Mouse (Mus musculus) embryonic facial prominence, embryonic 14.5 days (tissue): Measurements from ENCODE around the gene Ugt2b34. TPM values are rescaled to one million over a fixed set of nuclear protein-coding genes. Genes with fewer than 3 reads are reported as not detected.

Source experiments
- ATAC-seq: fragments of 200-750 bp; cut with Nextera tagmentation; 2 replicates; pipeline ENCODE4 v1.8.0; 2017; ENCODE audit warnings: low read depth, moderate number of reproducible peaks, moderate TSS enrichment
- DNase-seq: peaks from one replicate; pipeline ENCODE4 v3.0.0-alpha.2; 2015; ENCODE audit warnings: low spot score
- H3K27ac ChIP-seq: fragments of 300-500 bp; sonication (generic); replicated peaks from 2 replicates; pipeline ENCODE4 v1.5.1; 2014; ENCODE audit warnings: low read depth, mild to moderate bottlenecking, low read length, moderate library complexity
- H3K27me3 ChIP-seq: fragments of 300-500 bp; sonication (generic); replicated peaks from 2 replicates; pipeline ENCODE4 v1.6.1; 2014; ENCODE audit warnings: low read length; ENCODE audit not compliant: control insufficient read depth, insufficient read depth
- H3K36me3 ChIP-seq: fragments of 300-500 bp; sonication (generic); 2 replicates; pipeline ENCODE4 v1.6.1; 2014; ENCODE audit warnings: low read length, mixed read lengths; ENCODE audit not compliant: control insufficient read depth, insufficient read depth
- H3K4me1 ChIP-seq: fragments of 300-500 bp; sonication (generic); 2 replicates; pipeline ENCODE4 v1.6.1; 2014; ENCODE audit warnings: antibody characterized with exemption, low read length; ENCODE audit not compliant: control insufficient read depth, insufficient read depth
- H3K4me2 ChIP-seq: fragments of 300-500 bp; sonication (generic); 2 replicates; pipeline ENCODE4 v1.6.1; 2014; ENCODE audit warnings: low read depth, mild to moderate bottlenecking, low read length, moderate library complexity, mixed read lengths
- H3K4me3 ChIP-seq: fragments of 300-500 bp; sonication (generic); 2 replicates; pipeline ENCODE4 v1.5.1; 2014; ENCODE audit warnings: low read depth, mild to moderate bottlenecking, low read length
- H3K9ac ChIP-seq: fragments of 300-500 bp; sonication (generic); 2 replicates; pipeline ENCODE4 v1.6.1; 2014; ENCODE audit warnings: low read depth, mild to moderate bottlenecking, low read length, moderate library complexity, mixed read lengths
- H3K9me3 ChIP-seq: fragments of 300-500 bp; sonication (generic); 2 replicates; pipeline ENCODE4 v1.6.1; 2016; ENCODE audit warnings: low read length; ENCODE audit not compliant: control insufficient read depth
- WGBS: fragments of 180-500 bp; shearing (Covaris S2); extraction: QIAGEN DNeasy Blood & Tissue Kit; methylation state at CpG from one replicate; pipeline ENCODE4 v1.1.7; 2014; 5-methylcytosine and 5-hydroxymethylcytosine counted together
- polyA plus RNA-seq: library from polyadenylated mRNA; unstranded; fragments of >200 nt; fragmentation: Nextera tagmentation; extraction: Ambion mirVana; gene quantifications from 2 replicates; pipeline ENCODE4 v1.2.1, GENCODE M21; 2014

The Ugt2b34 gene
- polyA plus RNA-seq: 0.04 TPM in 1 of 2 replicates, not detected in the other

DNA sequence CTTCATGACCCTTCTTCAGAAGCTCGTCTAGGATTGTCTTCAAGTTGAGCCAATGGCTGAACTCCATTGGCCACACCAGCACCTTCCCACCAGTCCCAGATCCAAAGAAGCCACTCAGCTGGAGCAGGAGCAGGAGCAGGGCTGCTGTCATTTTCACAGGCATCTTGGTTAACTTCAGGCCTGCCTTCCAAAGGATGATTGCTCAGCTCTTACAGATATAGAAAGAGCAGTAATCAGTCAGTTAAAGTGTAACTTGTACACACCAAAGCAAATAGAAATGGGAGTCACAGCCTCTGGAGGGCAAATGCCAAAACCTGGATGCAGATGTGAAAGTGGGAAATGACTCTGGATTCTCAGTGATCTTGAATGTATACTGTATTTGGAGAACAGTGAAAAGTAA lies at the start of gene Ugt2b34:
TSS of gene Ugt2b34 (minus strand) at position 180 of the 400 bp plus-strand sequence.
- H3K27me3 ChIP-seq: no peaks in the 10 kb centered on the region
- H3K9me3 ChIP-seq: no peaks in the 10 kb centered on the region
- H3K4me1 ChIP-seq: no peaks in the 10 kb centered on the region
- H3K9ac ChIP-seq: no peak within 1 kb of the TSS
- ATAC-seq (no peak), DNase-seq (no peak)
- no peak within 1 kb of the TSS for H3K4me3 ChIP-seq
- no peak within 1 kb of the TSS for H3K27ac ChIP-seq
- H3K4me2 ChIP-seq: no peak within 1 kb of the TSS
- H3K36me3 ChIP-seq: no peaks in the 10 kb centered on the region
- 75% methylated on average over 1 of the region's 1 CpGs for WGBS

DNA sequence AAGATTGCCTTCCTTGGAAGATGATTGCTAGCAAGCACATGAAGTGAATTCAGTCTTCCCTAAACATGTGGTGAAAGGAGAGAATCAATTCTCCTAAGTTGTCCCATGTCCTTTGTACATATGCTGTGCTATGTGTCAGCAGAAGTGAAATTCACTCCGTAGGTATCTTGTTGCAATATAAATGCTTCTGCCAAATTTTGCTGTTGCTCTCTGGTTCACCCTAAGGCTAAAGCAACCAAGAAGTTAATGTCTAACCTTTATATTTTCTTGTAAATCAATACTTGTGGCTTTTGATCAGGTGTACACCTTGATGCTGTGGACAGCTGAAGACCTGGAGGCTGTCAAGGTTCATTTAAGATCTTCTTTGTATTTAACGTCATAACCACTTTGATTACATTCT lies 35.4 kb upstream of the Ugt2b34 start:
- no peak overlapping the region for H3K27ac ChIP-seq
- H3K4me2 ChIP-seq: no peak overlapping the region
- DNase-seq (no peak), ATAC-seq (no peak)
- H3K36me3 ChIP-seq: no peaks in the 10 kb centered on the region
- H3K9me3 ChIP-seq: 0 out of 2 replicates have a peak, but pooled peaks cover 3% of the 10 kb centered on the region
- H3K27me3 ChIP-seq: no peaks in the 10 kb centered on the region
- H3K9ac ChIP-seq: no peak overlapping the region
- WGBS: 79% methylated on average over 2 of the region's 2 CpGs
- no peaks in the 10 kb centered on the region for H3K4me1 ChIP-seq
- no peak overlapping the region for H3K4me3 ChIP-seq

DNA sequence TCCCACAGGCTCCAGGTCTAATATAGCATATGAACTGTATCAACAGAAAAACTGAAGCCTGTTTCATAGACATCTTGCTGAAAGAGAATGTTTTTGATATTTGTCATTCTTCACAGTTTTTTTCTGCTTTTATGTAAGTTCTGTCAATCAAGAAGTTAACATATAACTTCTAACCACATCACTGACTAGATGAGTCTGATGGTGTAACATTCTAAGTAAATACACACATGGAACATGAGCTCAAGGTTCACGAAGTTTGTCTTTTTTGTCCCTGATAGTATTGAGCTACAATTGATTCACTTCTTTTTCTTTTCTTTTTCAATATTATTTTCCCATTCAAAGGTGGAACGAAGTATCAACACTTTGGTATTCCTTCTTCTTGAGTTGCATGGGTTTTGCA lies 19.7 kb upstream of the Ugt2b34 start, which contains the start of gene Ugt2b1:
TSS of gene Ugt2b1 (minus strand) at position 105 of the 400 bp plus-strand sequence.
- DNase-seq: no peak
- Histone ChIP-seq H3K4me2 (no peak within 1 kb of the TSS), H3K27me3 (no peaks in the 10 kb centered on the region), H3K4me3 (no peak within 1 kb of the TSS), H3K36me3 (no peaks in the 10 kb centered on the region), H3K9me3 (no peaks in the 10 kb centered on the region), H3K9ac (no peak within 1 kb of the TSS), H3K27ac (no peak within 1 kb of the TSS), H3K4me1 (no peaks in the 10 kb centered on the region)
- 79% methylated on average over 2 of the region's 2 CpGs for WGBS
- ATAC-seq: no peak

DNA sequence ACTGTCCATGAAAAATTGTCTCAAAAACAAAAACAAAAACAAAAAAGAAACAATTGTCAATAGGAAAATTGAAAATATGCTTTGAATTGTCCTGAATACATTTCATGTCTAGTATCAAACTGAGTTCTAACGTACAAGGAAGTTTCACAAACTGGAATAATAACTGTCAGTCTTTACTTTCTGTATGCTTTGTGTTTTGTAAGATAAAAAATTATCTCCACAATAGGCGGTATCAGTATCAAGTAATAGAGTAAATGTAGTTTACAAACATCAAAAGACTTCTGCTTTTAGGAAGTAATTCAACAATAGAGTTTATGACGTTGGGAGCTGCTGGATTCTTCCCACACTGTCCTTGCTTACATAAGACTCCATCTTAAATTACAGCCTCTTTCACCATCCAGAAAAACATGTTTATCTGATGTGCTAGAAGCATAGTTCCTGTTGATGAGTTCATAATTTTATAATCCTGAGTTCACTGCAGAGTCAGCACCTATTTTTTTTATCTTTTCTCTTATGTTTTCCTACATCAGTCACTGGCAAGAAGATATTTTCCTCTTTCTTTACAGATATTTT lies 14.0 kb upstream of the Ugt2b34 start:
- ATAC-seq (no peak), DNase-seq (no peak)
- 66% methylated on average over 3 of the region's 3 CpGs for WGBS
- no peaks in the 10 kb centered on the region for H3K36me3 ChIP-seq
- no peaks in the 10 kb centered on the region for H3K4me1 ChIP-seq
- no peaks in the 10 kb centered on the region for H3K27me3 ChIP-seq
- no peak overlapping the region for H3K9ac ChIP-seq
- H3K4me3 ChIP-seq: no peak overlapping the region
- no peaks in the 10 kb centered on the region for H3K9me3 ChIP-seq
- no peak overlapping the region for H3K4me2 ChIP-seq
- no peak overlapping the region for H3K27ac ChIP-seq

DNA sequence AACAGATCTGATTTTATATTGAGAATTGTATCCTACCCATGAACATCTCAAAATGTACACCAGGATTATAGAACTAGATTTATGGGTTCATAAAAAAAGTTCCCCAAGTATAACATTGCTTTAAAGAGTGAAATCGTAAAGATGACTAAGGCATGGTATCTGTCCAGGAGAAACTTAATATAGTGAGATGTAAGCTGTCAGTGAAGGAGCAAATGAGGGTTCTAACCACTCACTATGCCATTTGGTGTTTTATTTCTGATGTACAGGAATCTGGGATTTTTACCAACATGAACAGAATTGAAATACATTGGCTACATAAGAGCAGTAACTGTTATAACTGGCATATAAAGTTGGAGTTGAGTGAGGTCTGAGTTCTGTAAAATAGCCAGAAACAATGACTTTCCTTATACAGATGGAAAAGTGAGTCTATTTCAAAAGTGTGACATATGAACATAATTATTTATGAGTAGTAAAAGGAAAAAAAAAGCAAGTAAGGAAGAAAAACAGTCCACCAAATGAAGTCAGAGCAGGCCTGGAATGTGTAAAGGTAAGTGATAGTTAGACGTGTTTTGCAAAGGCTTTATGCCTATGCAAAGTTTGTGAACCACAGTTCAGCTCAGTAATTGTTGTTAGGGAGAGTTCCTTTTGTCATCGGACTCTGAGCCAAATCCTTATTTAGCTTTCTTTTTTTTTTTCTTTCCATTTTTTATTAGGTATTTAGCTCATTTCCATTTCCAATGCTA lies 4.8 kb upstream of the Ugt2b34 start:
- no peaks in the 10 kb centered on the region for H3K36me3 ChIP-seq
- WGBS: 79% methylated on average over 3 of the region's 3 CpGs
- no peaks in the 10 kb centered on the region for H3K9me3 ChIP-seq
- no peak overlapping the region for H3K9ac ChIP-seq
- H3K4me1 ChIP-seq: no peaks in the 10 kb centered on the region
- no peak overlapping the region for H3K4me3 ChIP-seq
- no peak; the same call in 1 of the 2 replicates for ATAC-seq
- H3K4me2 ChIP-seq: no peak overlapping the region
- peak; percentile 6 for DNase-seq
- H3K27me3 ChIP-seq: no peaks in the 10 kb centered on the region
- H3K27ac ChIP-seq: no peak overlapping the region

DNA sequence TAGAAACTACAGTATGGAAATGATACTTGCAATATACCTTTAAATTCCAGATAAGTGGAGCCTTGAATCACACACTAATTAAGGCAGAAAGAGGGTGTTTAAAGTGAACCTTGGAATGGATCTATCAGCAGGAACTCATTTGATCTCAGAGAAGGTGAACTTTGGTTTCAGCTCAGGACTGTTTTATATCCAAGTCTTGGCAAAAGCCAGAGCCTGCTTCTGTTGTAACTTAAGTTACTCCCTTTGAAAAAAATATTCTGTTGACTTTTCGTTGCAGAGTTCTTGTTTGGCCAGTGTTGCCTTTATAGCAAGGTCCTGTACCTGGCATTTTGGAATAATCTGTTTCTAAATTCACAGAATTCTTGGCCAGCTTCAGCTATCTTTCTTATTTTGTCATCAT lies 4.0 kb upstream of the Ugt2b34 start:
- H3K9me3 ChIP-seq: no peaks in the 10 kb centered on the region
- no peaks in the 10 kb centered on the region for H3K36me3 ChIP-seq
- H3K4me2 ChIP-seq: no peak overlapping the region
- DNase-seq: peak; percentile 5
- H3K27ac ChIP-seq: no peak overlapping the region
- no peak overlapping the region for H3K9ac ChIP-seq
- ATAC-seq: no peak
- H3K4me3 ChIP-seq: no peak overlapping the region
- no peaks in the 10 kb centered on the region for H3K27me3 ChIP-seq
- WGBS: 66% methylated on average over 1 of the region's 1 CpGs
- no peaks in the 10 kb centered on the region for H3K4me1 ChIP-seq

DNA sequence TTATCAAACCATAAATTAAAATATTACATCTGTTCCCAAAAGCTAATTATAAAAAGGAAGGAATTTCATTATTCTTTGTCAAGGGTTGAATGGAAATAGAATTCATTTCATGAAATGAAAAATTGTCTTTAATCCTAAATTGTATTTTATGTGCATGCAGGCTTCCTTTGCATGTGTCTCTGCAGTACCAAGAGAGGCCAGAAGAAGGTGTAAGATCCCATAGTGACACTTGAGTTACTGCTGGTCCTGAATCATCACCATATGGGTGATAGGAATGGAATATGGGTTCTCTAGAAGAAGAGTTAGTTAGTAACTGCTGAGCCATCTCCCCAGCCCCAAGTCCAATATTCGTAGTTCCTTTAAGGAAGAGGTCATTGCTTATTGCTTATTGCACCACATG lies 16.8 kb downstream of the Ugt2b34 start:
- H3K27me3 ChIP-seq: no peaks in the 10 kb centered on the region
- H3K4me1 ChIP-seq: no peaks in the 10 kb centered on the region
- 88% methylated on average over 1 of the region's 1 CpGs for WGBS
- no peaks in the 10 kb centered on the region for H3K9me3 ChIP-seq
- H3K4me3 ChIP-seq: no peak overlapping the region
- H3K27ac ChIP-seq: no peak overlapping the region
- DNase-seq (no peak), ATAC-seq (no peak)
- H3K9ac ChIP-seq: no peak overlapping the region
- no peak overlapping the region for H3K4me2 ChIP-seq
- no peaks in the 10 kb centered on the region for H3K36me3 ChIP-seq

DNA sequence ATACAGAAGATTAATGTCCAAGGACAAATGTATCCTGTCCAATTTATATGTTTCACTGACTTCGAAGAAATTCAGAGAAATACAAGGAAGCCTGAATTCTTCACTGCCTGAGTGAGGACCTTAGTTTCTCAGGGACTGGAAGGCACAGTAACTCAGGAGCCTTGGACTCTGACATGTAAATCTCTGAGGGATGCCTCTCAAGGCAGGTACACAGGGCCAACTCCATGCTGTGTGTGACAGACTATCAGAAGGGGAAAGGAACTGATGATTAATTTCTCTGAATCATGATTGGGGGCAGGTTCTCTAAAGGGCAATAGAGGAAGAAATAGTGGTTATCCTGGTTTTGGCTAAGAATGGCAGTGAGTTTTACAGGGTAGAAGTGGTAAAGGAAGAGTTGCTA lies 18.3 kb downstream of the Ugt2b34 start:
- Histone ChIP-seq H3K4me3 (no peak overlapping the region), H3K27ac (no peak overlapping the region), H3K9ac (no peak overlapping the region), H3K4me1 (no peaks in the 10 kb centered on the region), H3K9me3 (no peaks in the 10 kb centered on the region), H3K27me3 (no peaks in the 10 kb centered on the region), H3K4me2 (no peak overlapping the region), H3K36me3 (no peaks in the 10 kb centered on the region)
- WGBS: 76% methylated on average over 1 of the region's 1 CpGs
- DNase-seq: no peak
- ATAC-seq: no peak

DNA sequence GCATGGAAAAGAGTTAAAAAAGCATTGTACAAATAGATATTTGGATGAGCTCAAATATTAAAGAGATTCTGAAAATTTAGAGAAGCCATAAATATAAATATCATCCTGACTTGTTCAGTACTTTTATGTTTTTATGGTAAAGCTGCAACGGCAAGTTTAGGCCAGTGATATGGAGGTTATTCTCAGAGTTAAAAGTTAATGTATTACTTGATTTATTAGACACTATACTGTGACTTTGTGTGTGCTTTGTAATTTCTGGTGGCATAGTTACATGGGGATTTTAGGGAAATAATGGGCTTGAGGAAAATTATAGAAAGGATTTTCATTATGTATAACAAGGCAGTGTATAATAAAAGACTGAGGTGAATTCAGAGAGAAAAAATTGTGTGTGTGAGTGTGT lies 19.7 kb downstream of the Ugt2b34 start:
- no peaks in the 10 kb centered on the region for H3K9me3 ChIP-seq
- H3K4me1 ChIP-seq: no peaks in the 10 kb centered on the region
- no peak overlapping the region for H3K27ac ChIP-seq
- H3K4me3 ChIP-seq: no peak overlapping the region
- 89% methylated on average over 1 of the region's 1 CpGs for WGBS
- H3K27me3 ChIP-seq: no peaks in the 10 kb centered on the region
- H3K9ac ChIP-seq: no peak overlapping the region
- no peaks in the 10 kb centered on the region for H3K36me3 ChIP-seq
- ATAC-seq (no peak), DNase-seq (no peak)
- H3K4me2 ChIP-seq: no peak overlapping the region
